Mouse (Mus musculus) small intestine, adult 2 months (tissue): ENCODE data around the gene Hist1h2ap. TPM values are rescaled to one million over a fixed set of nuclear protein-coding genes. Genes with fewer than 3 reads are reported as not detected.
A peak's percentile ranks its signal among the peaks of the same experiment; 100 is the strongest.
"Not testable (repeated sequence)": the region's sequence is repeated elsewhere in the genome, so short reads cannot be mapped to it uniquely, and the experiment has no call there.

ENCODE experiments used
- H3K27ac ChIP-seq: fragments of 200-500 bp; 2 replicates; pipeline ENCODE4 v1.5.1; 2012; ENCODE audit warnings: low read depth, low read length, control low read depth, inconsistent platforms; ENCODE audit not compliant: insufficient read depth
- H3K27me3 ChIP-seq: fragments of 200-500 bp; 2 replicates; pipeline ENCODE4 v1.6.1; 2012; ENCODE audit warnings: mild to moderate bottlenecking, moderate library complexity, low read length, inconsistent platforms; ENCODE audit not compliant: control insufficient read depth, insufficient read depth
- H3K36me3 ChIP-seq: fragments of 200-500 bp; 2 replicates; pipeline ENCODE4 v1.6.1; 2012; ENCODE audit warnings: mild to moderate bottlenecking, low read length, control low read depth, inconsistent platforms; ENCODE audit not compliant: control insufficient read depth, insufficient read depth
- H3K4me1 ChIP-seq: fragments of 200-500 bp; 2 replicates; pipeline ENCODE4 v1.6.1; 2012; ENCODE audit warnings: low read length, inconsistent platforms, mixed read lengths; ENCODE audit not compliant: control insufficient read depth, insufficient read depth, insufficient read length
- H3K4me3 ChIP-seq: fragments of 200-500 bp; 2 replicates; pipeline ENCODE4 v1.5.1; 2012; ENCODE audit warnings: low read depth, mild to moderate bottlenecking, control low read depth, inconsistent platforms, low read length, moderate library complexity
- CTCF ChIP-seq: fragments of 200-500 bp; IDR thresholded peaks from 2 replicates; pipeline ENCODE4 v1.5.1; 2012; ENCODE audit warnings: low read depth, mild to moderate bottlenecking, control low read depth, inconsistent platforms, low read length, moderate library complexity, mixed read lengths; ENCODE audit not compliant: insufficient replicate concordance, insufficient read length; ENCODE audit errors: extremely low read depth
- POLR2A ChIP-seq: fragments of 200-500 bp; IDR thresholded peaks from 2 replicates; pipeline ENCODE4 v1.6.1; 2012; ENCODE audit warnings: low read depth, mild to moderate bottlenecking, control low read depth, inconsistent platforms, low read length, moderate library complexity
- WGBS: fragments of 180-500 bp; shearing (Covaris S2); methylation state at CpG from one replicate; pipeline ENCODE4 v1.1.7; 2018; 5-methylcytosine and 5-hydroxymethylcytosine counted together
- polyA plus RNA-seq: library from polyadenylated mRNA; depleted of rRNA; stranded (reverse); fragments of >200 nt; gene quantifications from 2 replicates; pipeline ENCODE4 v1.2.3, GENCODE M21; 2012

Hist1h2ap gene
- polyA plus RNA-seq, 1 experiment: 2,404 TPM

GRCm38 (mm10) chr13:21855146-21855545, 21.8 kb upstream of the Hist1h2ap start:
- no peaks in the 10 kb centered on the region for H3K36me3 ChIP-seq
- TF ChIP-seq CTCF (no peak), POLR2A (no peak)
- no peaks in the 10 kb centered on the region for H3K4me1 ChIP-seq
- WGBS: 2% methylated on average over 11 of the region's 11 CpGs
- H3K27me3 ChIP-seq: no peaks in the 10 kb centered on the region
- H3K4me3 ChIP-seq: peak overlapping the region; percentile 26; the same call in 1 of the 2 replicates
- no peak overlapping the region for H3K27ac ChIP-seq

- H3K4me3 ChIP-seq: no peak overlapping the region
- no peak for TF ChIP-seq POLR2A
- no peak for TF ChIP-seq CTCF
- H3K27ac ChIP-seq: no peak overlapping the region
- no peaks in the 10 kb centered on the region for H3K36me3 ChIP-seq
- no peaks in the 10 kb centered on the region for H3K4me1 ChIP-seq
- no peaks in the 10 kb centered on the region for H3K27me3 ChIP-seq
- WGBS: 31% methylated on average over 3 of the region's 3 CpGs
Observed at GRCm38 (mm10) chr13:21852215-21852945, 19.1 kb upstream of the Hist1h2ap start.

- not testable (repeated sequence) for H3K4me3 ChIP-seq, H3K4me1 ChIP-seq, H3K27ac ChIP-seq, H3K36me3 ChIP-seq, H3K27me3 ChIP-seq
- WGBS: 82% methylated on average over 1 of the region's 1 CpGs
Observed at GRCm38 (mm10) chr13:21850696-21851095, 17.4 kb upstream of the Hist1h2ap start.

- H3K36me3 ChIP-seq: no peaks in the 10 kb centered on the region
- H3K27ac ChIP-seq: no peak overlapping the region
- no peaks in the 10 kb centered on the region for H3K4me1 ChIP-seq
- WGBS: 54% methylated on average over 8 of the region's 8 CpGs
- TF ChIP-seq POLR2A: no peak
- no peak for TF ChIP-seq CTCF
- no peak overlapping the region for H3K4me3 ChIP-seq
- H3K27me3 ChIP-seq: no peaks in the 10 kb centered on the region
Observed at GRCm38 (mm10) chr13:21847883-21848282, 14.6 kb upstream of the Hist1h2ap start.

GRCm38 (mm10) chr13:21846356-21846755, 13.0 kb upstream of the Hist1h2ap start:
- H3K27ac ChIP-seq, H3K4me3 ChIP-seq, H3K27me3 ChIP-seq, H3K4me1 ChIP-seq, H3K36me3 ChIP-seq: not testable (repeated sequence)

- not testable (repeated sequence) for H3K4me1 ChIP-seq, H3K27ac ChIP-seq, H3K27me3 ChIP-seq, H3K36me3 ChIP-seq, H3K4me3 ChIP-seq
- no CpG with 5 or more reads among the region's 4 CpGs for WGBS
Observed at GRCm38 (mm10) chr13:21840508-21840907, 7.2 kb upstream of the Hist1h2ap start.

GRCm38 (mm10) chr13:21831418-21832394, 1.6 kb downstream of the Hist1h2ap start, which contains the start of gene Hist1h4n:
TSS of gene Hist1h4n (minus strand) at chr13:21832196.
- peak within 1 kb of the TSS; percentile 45 for H3K4me3 ChIP-seq
- under 1% methylated on average over 27 of the region's 58 CpGs for WGBS
- not testable (repeated sequence) for H3K27ac ChIP-seq, H3K27me3 ChIP-seq, H3K4me1 ChIP-seq, H3K36me3 ChIP-seq
- peak; percentile 32; the same call in 1 of the 2 replicates for TF ChIP-seq POLR2A
